Mouse (Mus musculus): ENCODE data around the gene Fuca1. TPM values are rescaled to one million over a fixed set of nuclear protein-coding genes. Genes with fewer than 3 reads are reported as not detected.

Fuca1 gene
- polyA plus RNA-seq, 1 experiment from 2014 or later: 98.7 TPM

DNA sequence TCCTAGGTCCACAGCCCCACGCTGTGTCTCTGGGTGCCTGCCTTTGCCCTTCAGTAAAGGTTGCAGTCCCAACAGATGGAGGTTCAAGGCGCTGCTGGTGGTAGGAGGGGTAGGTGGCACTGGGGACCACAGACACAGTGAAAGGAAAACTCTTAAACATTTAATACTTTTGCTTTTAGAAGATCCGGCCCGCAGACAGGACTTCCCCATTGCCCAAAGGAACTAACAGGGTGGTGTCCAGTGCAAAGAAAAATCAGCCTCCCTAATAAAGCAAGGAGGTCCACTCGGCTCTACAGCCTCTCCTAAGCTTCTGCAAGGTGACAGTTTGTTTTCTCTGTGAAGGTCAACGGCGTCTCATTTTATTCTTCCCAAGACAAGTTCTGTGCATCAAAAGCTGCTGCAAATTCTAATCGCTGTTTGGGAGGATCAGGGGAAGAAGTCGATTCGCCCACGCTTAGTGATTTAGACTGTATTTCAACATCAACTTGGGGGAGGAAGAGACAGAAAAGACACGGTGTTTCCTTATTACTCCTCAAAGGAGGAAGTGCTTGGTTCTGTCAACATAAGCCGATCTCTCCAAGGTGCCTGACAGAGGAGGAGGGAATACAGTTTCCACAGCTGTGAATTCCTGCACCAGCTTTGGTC lies 1.8 kb upstream of the Fuca1 start:
- Histone ChIP-seq H3K27me3 (ENCODE audit: insufficient read depth, low read length) (no peaks in the 10 kb centered on the region), H3K9me3 (replicated peaks; ENCODE audit: low read length) (no peaks in the 10 kb centered on the region), H3K4me2 (ENCODE audit: low read length) (no peak overlapping the region), H3K4me1 (replicated peaks; ENCODE audit: insufficient read depth, low read length) (no peaks in the 10 kb centered on the region; the same call in 1 of the 2 replicates), H3K27ac (peak overlapping the region; percentile 27; the same call in 1 of the 2 replicates), H3K9ac (ENCODE audit: low read depth, low read length) (no peak overlapping the region), H3K36me3 (ENCODE audit: insufficient read depth, low read length) (0 out of 2 replicates have a peak, but pooled peaks cover 6% of the 10 kb centered on the region), H3K4me3 (replicated peaks; ENCODE audit: low read depth, low read length) (no peak overlapping the region)
- ATAC-seq (replicated peaks; ENCODE audit: low FRiP score, low read depth): no peak
- no peak for TF ChIP-seq CTCF (IDR thresholded peaks at IDR 0.05; ENCODE audit: low read depth)
- peak; percentile 48 for DNase-seq (ENCODE audit: low spot score)
- WGBS: 57% methylated on average over 13 of the region's 13 CpGs

DNA sequence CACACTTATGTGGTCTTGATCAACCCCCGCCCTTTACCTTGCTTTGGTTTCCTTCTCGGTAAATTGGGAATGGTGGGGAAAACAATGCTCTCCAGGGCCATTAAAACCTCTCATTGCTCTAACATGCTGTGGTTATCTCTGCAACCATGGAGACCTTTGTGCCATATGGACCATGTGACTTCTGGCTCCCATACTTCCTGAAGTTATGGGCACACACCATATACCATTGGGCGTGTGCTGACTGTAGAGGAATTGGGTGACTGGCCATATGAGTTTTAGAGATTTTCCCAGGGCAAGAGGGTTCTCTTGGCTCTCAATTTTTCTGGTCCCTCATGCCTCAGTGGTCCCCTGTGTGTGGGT lies 1.3 kb upstream of the Fuca1 start:
- 73% methylated on average over 3 of the region's 3 CpGs for whole genome bisulfite sequencing
- DNase-seq (ENCODE audit: low spot score) (no peak), ATAC-seq (replicated peaks; ENCODE audit: low FRiP score, low read depth) (no peak)
- no peak for TF ChIP-seq CTCF (IDR thresholded peaks at IDR 0.05; ENCODE audit: low read depth)
- no peaks in the 10 kb centered on the region; the same call in 1 of the 2 replicates for H3K4me1 ChIP-seq (replicated peaks; ENCODE audit: insufficient read depth, low read length)
- peak overlapping the region; percentile 27; the same call in 1 of the 2 replicates for H3K27ac ChIP-seq
- H3K4me2 ChIP-seq (ENCODE audit: low read length): no peak overlapping the region
- no peaks in the 10 kb centered on the region for H3K9me3 ChIP-seq (replicated peaks; ENCODE audit: low read length)
- no peaks in the 10 kb centered on the region for H3K27me3 ChIP-seq (ENCODE audit: insufficient read depth, low read length)
- H3K9ac ChIP-seq (ENCODE audit: low read depth, low read length): no peak overlapping the region
- H3K36me3 ChIP-seq (ENCODE audit: insufficient read depth, low read length): 0 out of 2 replicates have a peak, but pooled peaks cover 6% of the 10 kb centered on the region
- H3K4me3 ChIP-seq (replicated peaks; ENCODE audit: low read depth, low read length): no peak overlapping the region

DNA sequence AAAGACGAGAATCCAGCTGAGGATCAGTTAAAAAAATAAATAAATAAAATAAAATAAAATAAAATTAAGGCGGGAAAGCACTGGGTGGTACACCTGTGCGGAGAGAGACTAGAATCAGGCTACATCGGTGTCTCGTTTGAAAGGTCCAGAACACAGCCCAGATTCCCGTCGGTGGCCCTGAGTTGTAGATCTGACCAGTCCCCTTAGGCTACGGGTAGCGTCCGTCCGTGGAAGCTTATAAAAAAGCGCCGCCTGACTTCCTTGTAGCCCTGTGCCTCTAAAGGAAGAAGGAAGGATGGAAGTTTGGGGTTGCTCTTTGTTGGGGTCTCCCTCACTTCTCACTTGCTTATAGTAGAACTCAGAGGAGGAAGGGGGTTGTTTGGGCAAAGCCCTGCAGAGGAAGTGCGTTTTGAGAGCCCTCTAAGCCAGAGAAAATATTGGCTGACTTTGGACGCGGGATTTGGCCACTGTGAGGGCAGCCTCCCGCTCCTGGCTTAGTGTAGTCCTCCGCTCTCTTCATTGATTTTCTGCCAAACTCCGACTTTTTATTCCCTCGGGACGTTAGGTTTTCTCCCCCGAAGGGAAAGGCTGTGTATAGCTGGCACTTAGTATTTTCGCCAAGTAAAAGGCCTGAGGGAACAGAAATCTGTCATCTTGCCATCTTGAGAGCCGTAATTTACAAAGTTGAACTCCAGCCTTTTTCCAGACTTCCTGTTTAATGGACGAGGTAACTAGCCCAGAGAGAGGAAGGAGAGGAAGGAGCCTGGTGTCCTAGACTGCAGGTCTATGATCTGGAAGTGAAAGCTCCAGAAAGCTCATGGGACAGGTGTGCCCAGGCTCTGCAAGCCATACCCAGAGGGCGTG lies 954 bp downstream of the Fuca1 start:
- TF ChIP-seq CTCF (IDR thresholded peaks at IDR 0.05; ENCODE audit: low read depth): no peak
- Histone ChIP-seq H3K9me3 (replicated peaks; ENCODE audit: low read length) (no peaks in the 10 kb centered on the region), H3K4me2 (ENCODE audit: low read length) (peak overlapping the region; percentile 89), H3K27me3 (ENCODE audit: insufficient read depth, low read length) (no peaks in the 10 kb centered on the region), H3K27ac (peak overlapping the region; percentile 81), H3K36me3 (ENCODE audit: insufficient read depth, low read length) (0 out of 2 replicates have a peak, but pooled peaks cover 17% of the 10 kb centered on the region), H3K4me3 (replicated peaks; ENCODE audit: low read depth, low read length) (peak overlapping the region; percentile 77), H3K4me1 (replicated peaks; ENCODE audit: insufficient read depth, low read length) (no peaks in the 10 kb centered on the region; the same call in 1 of the 2 replicates), H3K9ac (ENCODE audit: low read depth, low read length) (peak overlapping the region; percentile 64)
- peak; percentile 51 for DNase-seq (ENCODE audit: low spot score)
- no peak for ATAC-seq (replicated peaks; ENCODE audit: low FRiP score, low read depth)
- WGBS: 4% methylated on average over 26 of the region's 26 CpGs

DNA sequence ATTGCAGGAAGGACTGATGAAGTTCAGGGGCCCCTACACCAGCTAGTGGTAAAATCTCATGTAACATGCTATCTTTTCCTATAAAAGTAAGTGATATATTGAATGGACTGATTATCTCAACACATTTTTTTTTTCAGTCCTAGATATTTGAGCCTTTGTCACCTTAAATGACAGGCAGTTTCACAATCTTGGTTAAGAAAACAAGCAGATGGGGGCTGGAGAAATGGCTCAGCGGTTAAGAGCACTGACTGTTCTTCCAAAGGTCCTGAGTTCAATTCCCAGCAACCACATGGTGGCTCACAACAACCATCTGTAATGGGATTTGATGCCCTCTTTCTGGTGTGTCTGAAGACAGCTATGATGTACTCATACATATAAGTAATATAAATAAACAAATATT lies 1.7 kb downstream of the Fuca1 start:
- no peak overlapping the region for H3K27ac ChIP-seq
- DNase-seq (ENCODE audit: low spot score) (no peak), ATAC-seq (replicated peaks; ENCODE audit: low FRiP score, low read depth) (no peak)
- no peak overlapping the region for H3K9ac ChIP-seq (ENCODE audit: low read depth, low read length)
- no peak overlapping the region for H3K4me3 ChIP-seq (replicated peaks; ENCODE audit: low read depth, low read length)
- 0 out of 2 replicates have a peak, but pooled peaks cover 21% of the 10 kb centered on the region for H3K36me3 ChIP-seq (ENCODE audit: insufficient read depth, low read length)
- no peak for TF ChIP-seq CTCF (IDR thresholded peaks at IDR 0.05; ENCODE audit: low read depth)
- peak overlapping the region; percentile 89 for H3K4me2 ChIP-seq (ENCODE audit: low read length)
- no peaks in the 10 kb centered on the region for H3K9me3 ChIP-seq (replicated peaks; ENCODE audit: low read length)
- 62% methylated on average over 1 of the region's 1 CpGs for WGBS
- H3K4me1 ChIP-seq (replicated peaks; ENCODE audit: insufficient read depth, low read length): no peaks in the 10 kb centered on the region; the same call in 1 of the 2 replicates
- H3K27me3 ChIP-seq (ENCODE audit: insufficient read depth, low read length): no peaks in the 10 kb centered on the region

DNA sequence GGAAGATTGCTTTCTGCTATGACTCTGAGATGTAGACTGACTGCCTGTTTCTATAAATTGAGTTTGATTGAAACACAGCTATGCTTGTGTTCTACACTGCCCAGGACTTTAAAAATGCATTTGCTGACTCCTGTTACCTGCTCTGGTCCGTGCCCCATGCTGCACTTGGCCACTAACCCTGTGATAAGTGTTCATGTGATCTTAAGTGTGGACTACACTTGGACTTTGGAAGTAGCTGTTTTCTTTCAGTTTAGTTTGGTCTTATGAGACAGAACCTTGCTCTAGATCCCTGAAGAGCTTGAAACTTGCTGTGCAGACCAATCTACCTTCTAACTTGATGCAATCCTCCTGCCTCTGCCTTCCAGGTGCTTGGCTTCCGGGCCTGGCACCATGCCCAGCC lies 3.9 kb downstream of the Fuca1 start:
- H3K27ac ChIP-seq: no peak overlapping the region
- no peak overlapping the region for H3K4me3 ChIP-seq (replicated peaks; ENCODE audit: low read depth, low read length)
- DNase-seq (ENCODE audit: low spot score) (no peak), ATAC-seq (replicated peaks; ENCODE audit: low FRiP score, low read depth) (no peak)
- no peaks in the 10 kb centered on the region for H3K27me3 ChIP-seq (ENCODE audit: insufficient read depth, low read length)
- WGBS: 85% methylated on average over 2 of the region's 2 CpGs
- H3K4me1 ChIP-seq (replicated peaks; ENCODE audit: insufficient read depth, low read length): no peaks in the 10 kb centered on the region; the same call in 1 of the 2 replicates
- no peak for TF ChIP-seq CTCF (IDR thresholded peaks at IDR 0.05; ENCODE audit: low read depth)
- H3K9ac ChIP-seq (ENCODE audit: low read depth, low read length): no peak overlapping the region
- no peaks in the 10 kb centered on the region for H3K9me3 ChIP-seq (replicated peaks; ENCODE audit: low read length)
- H3K36me3 ChIP-seq (ENCODE audit: insufficient read depth, low read length): 0 out of 2 replicates have a peak, but pooled peaks cover 21% of the 10 kb centered on the region
- H3K4me2 ChIP-seq (ENCODE audit: low read length): no peak overlapping the region

DNA sequence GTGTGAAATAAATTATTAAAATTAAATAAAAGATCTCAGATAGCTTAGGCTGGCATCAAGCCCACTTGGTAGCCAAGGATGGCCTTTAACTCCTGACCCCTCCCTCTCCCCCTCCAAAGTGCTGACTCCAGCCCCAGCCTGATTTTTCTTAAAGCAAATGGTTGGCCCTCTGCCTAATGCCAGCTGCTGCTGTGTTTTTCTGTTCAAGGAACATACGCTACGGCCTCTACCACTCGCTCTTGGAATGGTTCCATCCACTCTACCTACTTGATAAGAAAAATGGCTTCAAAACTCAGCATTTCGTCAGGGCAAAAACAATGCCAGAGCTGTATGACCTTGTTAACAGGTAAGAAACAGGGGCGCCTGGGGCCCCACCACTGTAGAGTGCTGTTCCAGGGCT lies 4.8 kb downstream of the Fuca1 start:
- Histone ChIP-seq H3K27ac (no peak overlapping the region), H3K9ac (ENCODE audit: low read depth, low read length) (no peak overlapping the region), H3K27me3 (ENCODE audit: insufficient read depth, low read length) (no peaks in the 10 kb centered on the region), H3K4me3 (replicated peaks; ENCODE audit: low read depth, low read length) (no peak overlapping the region), H3K4me2 (ENCODE audit: low read length) (no peak overlapping the region), H3K4me1 (replicated peaks; ENCODE audit: insufficient read depth, low read length) (no peaks in the 10 kb centered on the region; the same call in 1 of the 2 replicates), H3K9me3 (replicated peaks; ENCODE audit: low read length) (no peaks in the 10 kb centered on the region), H3K36me3 (ENCODE audit: insufficient read depth, low read length) (0 out of 2 replicates have a peak, but pooled peaks cover 21% of the 10 kb centered on the region)
- DNase-seq (ENCODE audit: low spot score) (no peak), ATAC-seq (replicated peaks; ENCODE audit: low FRiP score, low read depth) (no peak)
- TF ChIP-seq CTCF (IDR thresholded peaks at IDR 0.05; ENCODE audit: low read depth): no peak
- 87% methylated on average over 5 of the region's 5 CpGs for WGBS
